Mouse (Mus musculus): ENCODE measurements around the gene Efna4.

Gene Efna4

DNA sequence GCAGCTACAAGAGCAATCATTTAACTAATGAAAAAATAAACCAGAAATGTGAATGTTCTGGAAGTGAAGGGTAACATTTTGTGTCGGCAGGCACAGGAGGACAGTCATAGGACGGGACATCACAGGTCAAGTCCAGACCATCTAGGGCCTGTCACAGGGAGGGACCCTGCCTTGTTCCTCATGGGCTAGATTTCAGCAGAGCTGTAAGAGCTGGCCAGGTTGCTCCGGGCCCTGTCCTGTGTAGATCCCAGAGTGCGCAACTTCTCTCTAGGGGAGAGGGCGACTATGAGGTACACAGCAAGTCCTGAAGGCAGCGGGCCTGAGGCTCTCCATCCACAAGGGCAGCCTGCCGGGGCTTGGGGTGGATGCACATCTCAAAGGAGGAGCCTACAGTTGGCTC is 23.8 kb upstream of the Efna4 start, which contains the start of gene Dcst2:
Gene Dcst2, plus strand, starts transcription at position 301 of the 400 bp plus-strand sequence.
- no peak for DNase-seq

DNA sequence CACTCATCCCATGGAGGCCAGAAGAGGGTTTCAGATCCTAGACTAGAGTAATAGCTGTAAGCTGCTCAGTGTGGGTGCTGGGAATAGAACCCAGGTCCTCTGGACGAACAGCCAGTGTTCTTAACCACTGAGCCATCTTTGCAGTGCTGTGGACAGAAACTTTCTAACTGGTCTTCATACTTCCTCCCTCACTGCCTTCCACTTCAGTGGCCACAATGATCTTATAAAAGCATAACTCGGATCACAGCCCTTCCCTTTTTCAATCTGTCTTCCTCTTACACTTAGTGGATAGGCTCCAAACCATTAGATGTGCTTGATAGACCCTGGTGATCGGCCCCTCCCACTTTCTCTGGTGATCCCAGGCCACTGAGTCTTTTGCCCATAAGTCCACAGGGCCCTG is 22.4 kb upstream of the Efna4 start:
- no peak for DNase-seq

DNA sequence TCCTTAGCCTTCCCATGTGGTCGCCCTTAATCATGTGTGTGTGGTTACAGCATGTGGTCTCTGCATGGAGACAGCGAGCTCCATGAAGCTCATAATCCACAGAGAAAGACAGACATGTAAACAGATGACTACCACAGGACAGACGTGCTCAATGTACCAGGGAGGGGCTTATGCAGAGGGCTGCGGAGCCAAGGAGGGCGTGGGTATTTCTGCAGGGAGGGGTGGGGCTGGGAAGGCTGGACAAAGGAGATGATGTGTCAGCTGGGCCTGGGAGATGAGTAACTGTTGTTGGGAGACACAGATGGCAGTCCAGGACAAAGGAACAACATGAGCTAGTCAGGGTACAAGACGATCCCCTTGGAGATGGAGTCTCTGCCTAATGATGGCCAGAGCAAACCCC is 21.8 kb upstream of the Efna4 start:
- DNase-seq, result no peak

DNA sequence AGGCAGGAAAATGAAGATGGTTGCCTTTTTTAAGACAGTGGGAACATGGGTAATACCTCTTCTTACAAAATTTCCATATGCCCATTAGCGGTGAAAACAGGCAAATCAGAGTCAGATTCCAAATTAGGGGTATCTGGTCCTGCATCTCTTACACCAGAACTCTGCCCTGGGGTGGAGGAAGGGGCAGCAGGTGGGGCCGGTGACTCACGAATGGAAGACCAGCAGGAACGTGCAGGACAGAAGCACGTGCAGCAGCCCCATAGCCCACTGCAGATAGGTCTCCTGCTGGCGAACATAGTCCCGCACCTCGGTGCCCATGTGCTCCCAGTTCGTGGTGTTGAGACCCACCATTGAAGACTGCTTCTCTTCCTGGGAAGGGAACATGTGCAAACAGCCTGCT is 18.2 kb upstream of the Efna4 start:
- DNase-seq, result no peak

DNA sequence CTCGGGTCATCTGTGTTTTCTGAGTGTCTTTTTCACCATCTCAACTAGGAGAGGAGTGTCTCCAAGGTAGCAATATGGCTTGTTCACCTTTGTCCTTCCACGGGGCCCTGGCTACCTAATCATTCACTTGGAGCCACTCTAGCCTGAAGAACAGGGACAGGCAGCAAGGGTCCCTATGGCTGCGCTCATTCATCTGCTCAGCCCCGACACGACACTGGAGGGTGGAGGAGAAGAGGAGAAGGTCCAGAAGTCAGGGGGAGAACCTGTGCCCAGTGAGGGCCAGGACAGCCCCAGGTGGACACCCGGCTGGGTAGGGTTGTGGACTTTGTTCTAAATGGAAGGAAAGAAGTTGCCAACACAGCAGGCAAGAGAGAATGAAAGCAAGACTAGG is 17.7 kb upstream of the Efna4 start:
- DNase-seq, result peak; percentile 76

DNA sequence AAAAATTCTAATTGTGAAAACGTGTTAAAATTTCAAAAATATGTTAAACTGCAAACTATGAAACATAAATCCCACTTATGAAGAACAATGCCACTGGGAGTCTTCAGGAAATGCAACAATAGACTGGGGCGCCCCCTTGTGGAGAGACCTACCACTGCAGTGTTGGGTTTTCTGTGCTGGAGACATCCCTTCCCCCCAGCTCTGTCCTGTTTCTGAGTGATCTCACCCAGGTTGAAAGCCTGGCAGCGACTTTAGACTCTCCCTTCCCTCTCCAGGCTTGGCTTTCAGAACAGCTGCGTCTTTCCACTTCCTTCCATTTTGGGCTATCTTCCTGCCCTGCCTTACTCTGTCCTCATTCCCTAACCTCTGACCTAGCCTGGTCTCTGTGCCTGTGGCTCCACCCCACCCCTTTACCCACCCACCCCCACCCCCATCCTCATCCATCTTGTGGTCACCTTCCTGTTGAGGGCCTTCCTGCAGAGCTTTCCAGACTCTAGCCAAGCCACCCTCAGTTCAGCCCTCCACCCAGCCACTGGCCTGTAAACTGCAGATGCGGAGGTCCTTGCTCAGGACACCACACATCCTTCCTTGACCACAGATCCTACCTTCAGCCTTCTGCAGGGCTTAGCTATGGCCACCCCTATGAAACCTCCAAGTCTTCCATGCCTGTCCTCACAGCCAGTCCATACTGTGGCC is 17.1 kb upstream of the Efna4 start:
- peak; percentile 89 for DNase-seq

DNA sequence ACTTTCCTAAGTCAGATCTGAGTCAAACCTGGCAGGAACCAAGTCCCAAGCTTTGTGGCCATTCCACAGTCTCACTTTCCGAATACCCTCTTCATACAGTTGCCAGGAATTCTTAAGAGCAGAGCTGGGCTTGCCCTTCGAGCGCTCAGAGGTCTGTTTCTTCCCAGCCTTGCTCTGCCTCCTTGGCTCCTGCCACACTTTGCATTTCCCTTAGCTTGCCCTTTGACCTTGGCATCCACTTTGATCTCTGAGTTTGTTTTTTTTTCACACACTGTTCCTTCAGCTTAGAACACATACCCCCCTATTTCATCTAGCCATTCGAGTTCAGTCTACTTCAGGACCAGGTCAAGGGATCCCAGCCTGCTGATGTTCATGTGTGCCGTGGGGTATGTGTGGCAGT is 13.4 kb upstream of the Efna4 start:
- DNase-seq, result peak; percentile 68

DNA sequence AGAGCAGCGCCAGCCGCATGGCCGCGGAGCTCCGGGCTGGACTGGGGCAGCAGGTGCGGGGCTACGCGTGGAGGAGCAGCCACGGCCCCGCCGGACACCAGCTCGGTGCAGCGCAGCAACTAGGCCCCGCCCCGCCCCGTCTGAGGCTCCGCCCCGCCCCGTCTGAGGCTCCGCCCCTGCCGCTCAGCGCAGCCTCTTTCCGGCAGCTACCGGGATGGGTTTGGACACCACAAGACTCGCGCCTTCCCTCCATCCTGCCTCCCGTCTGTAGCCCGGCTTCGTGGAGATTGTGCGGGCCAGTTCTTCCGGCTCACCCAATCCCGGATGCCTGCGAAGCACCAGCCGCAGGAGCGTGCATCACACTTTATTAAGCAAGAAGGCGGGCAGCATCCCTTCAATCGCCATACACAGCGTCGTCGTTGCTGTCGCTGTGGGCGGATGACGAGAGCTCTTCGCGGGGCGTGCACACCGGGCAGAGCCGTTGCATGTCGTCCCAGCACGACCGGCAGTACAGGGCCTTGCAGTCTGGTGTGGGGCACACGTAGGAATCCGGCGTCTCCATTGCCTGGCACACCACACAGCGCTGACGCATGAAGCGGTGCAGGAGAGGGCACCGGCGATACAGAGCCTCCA is 12.2 kb upstream of the Efna4 start, which contains the start of gene Adam15:
Gene Adam15, minus strand, starts transcription at position 128 of the 633 bp plus-strand sequence.
- peak; percentile 89 for DNase-seq

DNA sequence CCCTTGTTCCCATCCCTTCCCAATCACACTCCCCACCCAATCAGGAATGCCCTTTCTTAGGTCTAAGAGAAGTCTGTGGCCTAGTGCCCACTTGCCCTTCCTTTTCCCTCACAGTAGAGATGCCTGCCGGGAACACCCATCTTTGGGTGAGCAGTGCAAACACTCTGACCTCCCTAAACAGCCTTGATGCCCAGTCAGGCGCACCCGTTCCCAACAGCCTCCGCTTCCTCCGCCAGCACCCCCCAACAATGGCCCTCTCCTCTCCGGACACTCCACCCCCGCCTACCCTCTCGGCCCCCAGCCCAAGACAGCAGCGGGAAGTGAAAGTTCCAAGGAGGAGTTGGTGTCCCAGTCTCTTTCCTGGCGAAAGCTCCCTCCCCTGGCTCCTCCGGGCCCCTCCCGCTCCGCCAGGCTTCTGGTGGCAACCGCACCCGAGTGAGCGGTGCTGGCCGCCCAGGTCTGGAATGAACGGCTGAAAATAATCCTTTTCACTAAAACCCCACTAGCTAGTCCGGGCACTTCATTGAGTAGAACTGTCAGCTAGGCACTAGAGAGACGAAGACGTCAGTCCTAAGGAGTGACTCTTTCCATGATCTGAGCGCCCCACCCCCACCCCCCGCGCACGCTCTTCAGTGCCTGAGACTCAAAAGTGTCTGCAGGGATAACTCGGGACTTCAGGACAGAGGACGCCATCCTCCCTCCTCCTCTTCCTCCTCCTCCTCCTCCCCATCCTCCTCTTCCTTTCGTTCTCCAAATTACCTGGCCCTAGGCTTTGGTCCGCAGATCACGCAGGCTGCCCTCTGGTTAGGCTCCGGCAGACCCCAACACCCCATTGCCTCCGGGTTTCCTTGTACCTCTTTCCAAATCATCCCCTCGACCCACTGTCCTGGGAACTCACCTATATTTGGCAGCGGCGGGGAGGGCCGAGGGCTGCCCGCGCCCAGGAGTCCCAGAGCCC is 11.4 kb upstream of the Efna4 start:
- DNase-seq, result peak; percentile 59

DNA sequence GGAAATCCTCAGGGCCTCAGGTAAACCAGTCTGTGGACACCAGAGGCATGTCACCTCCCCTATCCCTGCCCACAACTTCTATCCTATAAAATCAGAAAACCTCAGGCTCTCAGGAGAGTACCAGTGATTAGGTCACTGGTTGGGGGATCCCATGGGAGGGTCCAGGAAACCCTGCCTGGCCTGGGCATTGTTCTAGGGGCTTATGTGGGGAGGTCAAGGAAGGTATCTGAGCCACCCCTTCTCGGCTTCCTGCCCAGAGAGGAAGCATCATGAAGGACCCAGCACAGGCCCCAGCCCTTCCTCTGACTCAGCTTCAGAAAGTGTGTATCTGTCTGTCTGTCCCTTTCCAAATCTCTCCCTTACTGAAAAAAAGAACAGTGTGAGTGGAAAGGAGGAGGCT is 10.1 kb upstream of the Efna4 start:
- DNase-seq, result no peak

DNA sequence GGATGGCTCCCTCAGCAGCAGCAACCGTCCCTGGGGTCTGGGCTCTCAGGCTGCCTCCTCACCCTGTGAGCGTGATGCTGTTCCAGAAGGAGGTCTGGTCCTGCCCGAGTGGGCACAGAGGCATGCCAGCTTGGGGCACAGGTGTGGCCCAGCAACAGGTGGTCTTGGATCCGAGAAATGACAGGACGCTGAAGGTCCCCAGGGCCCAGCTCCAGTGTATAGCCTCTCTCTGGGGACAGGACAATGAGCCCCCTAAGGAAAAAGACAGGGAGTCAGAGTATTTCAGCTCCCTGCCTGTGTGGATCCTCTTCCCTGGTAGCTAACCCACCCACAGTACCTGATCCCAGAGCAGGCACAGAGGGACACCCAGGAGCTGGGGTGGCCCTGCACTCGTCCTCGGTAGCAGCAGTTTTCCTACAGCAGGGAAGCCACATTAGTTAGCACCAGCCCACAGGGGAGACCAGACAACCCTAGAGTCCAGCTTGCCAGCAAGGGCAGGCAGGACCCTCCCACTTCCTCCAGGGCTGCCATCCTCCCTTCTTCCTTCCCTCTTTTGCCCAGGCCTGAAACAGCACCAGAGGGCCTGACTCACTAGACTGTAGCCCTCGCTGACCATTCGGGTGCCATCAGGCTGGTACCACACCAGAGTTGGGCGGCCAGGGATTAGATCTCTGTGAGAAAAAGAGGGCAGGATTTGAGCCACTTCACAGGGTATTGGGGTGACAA is 9.2 kb upstream of the Efna4 start:
- DNase-seq, result no peak

DNA sequence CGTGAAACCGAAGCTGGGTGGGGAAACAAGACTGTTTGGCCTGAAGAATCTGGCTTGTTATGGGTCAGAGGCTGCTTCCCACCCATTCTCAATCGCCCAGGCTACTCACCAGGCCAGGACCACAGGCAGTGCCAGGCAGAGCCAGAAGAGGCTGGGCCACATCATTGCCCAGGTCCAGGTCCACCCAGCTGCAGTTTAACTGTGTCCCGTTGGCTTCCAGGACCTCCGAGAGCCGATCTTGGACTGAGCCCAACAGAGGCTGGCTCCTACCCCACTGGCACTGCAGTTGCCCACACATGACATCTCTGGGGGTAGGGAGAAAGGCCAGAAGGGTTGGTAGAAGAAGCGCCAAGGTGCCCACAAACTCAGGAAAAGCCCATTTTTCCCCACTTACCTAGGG is 5.5 kb upstream of the Efna4 start:
- DNase-seq, result peak; percentile 47

DNA sequence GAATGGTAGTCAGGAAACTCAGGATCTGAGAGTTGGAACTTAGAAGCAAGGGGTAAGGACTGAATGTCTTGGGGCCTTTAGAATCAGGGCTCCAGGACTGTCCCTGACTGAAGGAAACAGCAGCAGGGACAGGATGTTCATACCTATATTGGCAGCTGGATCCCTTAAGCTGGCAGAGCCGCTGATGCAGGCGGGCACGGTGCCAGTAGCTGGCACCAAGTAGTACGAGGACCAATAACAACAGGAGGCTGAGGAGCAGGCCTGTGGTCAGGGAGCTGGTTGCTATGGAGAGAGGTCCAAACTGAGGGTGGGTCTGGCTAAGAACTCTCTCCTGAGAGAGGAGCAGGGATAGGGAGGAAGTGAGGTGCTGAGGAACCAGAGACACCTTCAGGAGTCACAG is 4.0 kb upstream of the Efna4 start:
- DNase-seq, result no peak

DNA sequence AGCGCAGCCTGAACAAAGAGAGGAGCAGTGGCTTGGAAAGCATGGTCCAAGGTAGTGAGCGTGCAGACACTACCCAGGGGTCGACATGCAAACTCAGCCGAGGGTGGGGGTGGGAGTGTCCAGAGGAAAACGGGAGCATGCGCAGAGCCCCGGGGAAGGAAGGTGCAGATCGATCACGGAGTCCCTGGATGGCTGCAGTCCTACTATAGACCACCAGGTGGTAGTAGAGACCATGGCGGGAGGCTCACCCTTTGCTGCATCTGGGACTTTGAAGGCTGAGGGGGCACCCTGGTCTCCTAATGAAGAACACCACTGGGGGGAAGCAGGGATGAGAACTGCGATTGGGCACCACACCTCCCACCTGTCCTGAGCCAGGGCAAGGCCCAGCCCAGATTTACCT is 2.6 kb upstream of the Efna4 start:
- no peak for DNase-seq

DNA sequence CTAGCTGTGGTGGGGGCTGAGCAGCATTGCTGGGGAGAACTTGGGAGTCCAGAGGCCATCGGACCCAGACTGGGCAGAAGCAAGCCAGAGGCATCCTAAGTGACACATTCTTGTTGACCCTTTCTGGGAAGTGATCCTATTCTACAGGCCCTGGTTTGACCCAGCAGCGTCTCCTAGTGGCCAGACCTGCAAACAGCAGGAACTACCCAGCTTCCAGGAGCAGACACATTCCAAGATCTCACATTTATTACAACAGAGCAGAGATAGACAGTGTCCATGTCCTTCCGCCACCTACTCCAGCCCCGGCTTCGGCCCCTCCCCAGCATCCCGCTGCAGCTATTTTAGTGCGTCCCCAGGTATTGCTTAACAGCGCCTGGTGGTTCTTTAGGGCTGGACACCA is 1.6 kb upstream of the Efna4 start:
- DNase-seq, result peak; percentile 78

DNA sequence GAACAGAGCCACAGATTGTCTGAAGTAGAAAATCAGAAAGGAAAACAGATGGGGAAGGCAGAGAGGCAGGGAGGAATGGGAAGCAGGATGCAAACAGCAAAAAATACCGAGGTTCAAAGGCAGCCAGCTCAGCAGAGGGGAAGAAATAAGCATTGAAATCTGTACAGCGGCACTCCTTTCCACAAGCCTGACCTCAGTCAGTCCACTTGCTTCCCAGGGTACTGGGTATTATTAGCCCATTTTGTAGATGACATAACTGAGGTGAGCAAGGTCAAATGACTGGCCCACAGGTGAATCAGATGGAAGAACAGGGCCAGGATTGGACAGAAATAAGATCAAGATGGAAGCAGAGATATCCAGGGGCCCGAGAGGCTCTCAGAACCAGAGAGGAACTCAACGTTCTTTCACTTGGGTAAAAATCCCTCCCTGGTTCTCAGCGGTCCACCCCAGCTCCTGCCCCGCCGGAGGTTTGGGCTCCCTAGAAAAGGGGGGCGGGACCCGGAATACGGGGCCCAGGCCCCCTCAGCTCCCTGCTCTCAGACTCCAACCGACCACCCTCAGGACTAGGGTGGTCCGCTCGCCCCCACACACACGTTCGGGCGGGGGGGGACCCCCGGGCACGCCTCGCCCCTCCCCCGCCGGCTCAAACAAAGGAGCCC is 637 bp downstream of the Efna4 start:
- no peak for DNase-seq

DNA sequence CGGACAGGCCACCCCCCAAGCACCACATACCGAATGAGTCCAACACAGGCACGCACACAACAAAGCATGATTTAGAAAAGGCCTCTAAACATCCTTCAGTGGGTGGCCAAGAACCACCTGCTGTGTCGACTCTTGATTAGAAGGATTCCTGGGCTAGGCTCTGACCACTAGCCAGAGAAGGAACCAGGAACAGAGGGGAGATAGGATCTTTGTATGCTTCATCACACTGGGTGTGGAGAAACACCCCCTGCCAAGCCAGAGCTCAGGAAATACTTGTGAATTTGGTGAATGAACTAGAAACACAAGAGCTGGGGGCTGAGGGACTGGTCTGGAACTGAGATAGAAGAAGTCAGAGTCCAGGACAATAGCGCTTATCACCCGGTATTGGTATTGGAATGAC is 1.3 kb downstream of the Efna4 start:
- DNase-seq, result no peak

DNA sequence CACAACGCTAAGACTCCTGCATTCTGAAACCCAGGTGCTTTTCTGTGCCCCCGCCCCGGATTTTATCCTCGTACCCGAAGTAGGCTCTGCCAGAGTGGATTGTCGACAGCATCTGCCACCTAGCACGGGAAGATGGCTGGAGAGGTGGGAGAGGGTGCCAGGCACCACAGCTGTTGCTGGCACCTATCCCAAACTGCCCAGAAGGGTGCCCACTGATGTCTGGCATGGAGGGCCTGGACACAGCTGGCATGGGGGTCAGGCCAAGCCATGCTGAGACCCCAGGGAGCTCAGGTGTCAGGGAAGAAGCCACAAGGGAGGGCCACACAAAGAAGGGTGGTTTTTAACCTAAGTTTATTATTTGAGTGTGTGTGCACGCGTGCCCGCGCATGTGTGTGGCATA is 4.8 kb downstream of the Efna4 start:
- DNase-seq, result no peak

DNA sequence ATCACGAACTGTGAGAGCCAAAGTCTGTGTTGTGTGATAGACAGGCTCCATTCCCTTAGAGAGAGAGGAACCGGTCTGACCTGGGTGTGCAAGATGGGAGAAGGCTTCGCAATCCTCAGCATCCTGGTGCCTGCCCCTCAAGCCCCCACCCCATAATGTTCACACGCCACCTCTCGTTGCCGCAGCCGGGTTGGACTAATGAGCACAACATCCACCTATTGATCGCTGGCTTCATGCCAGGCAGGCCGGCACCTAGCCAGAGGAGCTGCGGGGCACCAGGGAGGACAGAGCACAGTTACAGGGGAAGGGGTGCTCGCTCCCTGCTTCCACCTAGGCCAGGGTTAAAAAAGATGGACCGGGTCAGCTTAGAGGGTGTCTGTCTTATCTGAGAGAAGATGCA is 5.4 kb downstream of the Efna4 start:
- no peak for DNase-seq

DNA sequence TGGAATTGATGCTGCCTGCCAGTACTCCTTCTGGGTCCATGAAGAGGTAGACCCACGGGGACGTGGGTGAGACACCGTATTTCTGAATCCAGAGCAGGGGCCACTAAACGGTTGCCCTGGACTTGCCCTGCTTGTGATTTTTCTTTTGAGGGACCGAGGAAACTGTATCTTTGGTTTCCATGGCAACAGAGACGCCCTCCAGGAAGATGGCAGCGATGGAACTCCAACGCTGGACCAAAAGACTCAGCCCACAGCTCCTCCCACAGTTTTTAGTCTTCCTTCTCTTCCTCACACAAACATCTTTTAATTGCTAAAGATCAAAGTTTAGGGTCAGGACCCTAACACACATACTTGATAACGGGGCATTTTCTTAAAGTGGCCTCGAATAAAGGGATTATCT is 5.8 kb downstream of the Efna4 start:
- no peak for DNase-seq

DNA sequence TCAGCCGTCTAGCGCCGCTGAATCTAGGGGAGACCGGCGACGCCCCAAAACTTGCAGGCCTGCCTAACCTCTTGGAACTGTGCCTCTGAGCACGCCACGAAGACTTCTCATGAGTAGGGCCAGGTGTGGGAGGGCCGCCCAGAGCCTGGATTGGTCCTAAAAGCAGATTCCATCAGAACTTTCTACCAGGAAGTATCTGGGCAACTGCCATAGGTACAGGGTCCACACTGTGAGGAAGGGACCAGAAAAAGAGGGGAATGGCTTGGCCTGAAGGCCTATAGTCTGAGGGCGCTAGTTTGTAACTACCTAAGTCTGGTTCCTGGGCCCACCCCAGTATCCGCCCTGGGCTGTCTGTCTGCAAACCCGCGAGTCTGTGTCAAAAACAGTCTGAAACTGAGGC is 6.3 kb downstream of the Efna4 start:
- DNase-seq, result no peak

DNA sequence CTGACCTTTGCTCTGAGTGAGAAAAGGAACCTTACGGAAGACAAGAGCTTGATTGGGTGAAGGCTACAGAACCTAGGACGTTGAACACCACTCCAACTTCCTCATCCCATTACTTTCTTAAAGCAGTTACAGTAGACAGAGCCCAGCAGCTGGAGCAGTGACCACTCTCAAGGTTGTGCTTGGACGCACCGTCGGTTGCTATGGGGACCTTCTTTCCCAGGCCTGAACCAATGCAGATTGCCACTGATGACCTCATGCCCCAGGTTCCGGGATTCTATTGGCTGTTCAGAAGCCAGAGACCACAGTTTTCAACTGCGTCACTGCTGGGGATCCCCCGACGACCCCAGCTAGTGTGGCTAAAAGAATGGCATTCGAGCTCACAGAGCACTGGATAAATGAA is 6.9 kb downstream of the Efna4 start:
- no peak for DNase-seq

DNA sequence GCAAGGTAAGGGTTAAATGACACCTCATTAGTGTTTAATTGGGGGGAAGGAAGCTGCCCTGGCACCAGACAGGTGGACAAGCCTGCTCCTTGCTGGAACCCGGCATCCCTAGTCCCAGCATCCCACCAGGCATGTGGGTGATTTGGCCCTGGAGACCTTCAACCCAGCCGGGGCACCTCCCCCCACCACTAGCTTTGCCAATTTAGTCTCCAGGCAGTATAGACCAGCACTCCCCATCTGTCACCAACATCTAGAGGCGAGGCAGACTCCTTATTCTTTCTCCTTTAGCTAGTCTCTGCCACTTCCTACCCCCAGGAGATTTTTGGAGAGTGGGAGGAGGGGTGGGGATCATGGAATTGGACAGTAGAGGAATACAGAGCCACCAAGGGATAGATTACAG is 7.5 kb downstream of the Efna4 start:
- DNase-seq, result no peak
